Mouse (Mus musculus) left cerebral cortex, postnatal 14 days (tissue): ENCODE data around the gene Prkcg. TPM values are rescaled to one million over a fixed set of nuclear protein-coding genes. Genes with fewer than 3 reads are reported as not detected.

Experiments
- DNase-seq, 2 experiments: peaks; one replicate each; pipeline ENCODE4 v3.0.0; 2021 to 2022; ENCODE audit warnings: low spot score in 2 of 2, mixed read lengths in 1 of 2
- intact Hi-C: fragments of 180-260 bp; cut with DNase I; formaldehyde crosslinking; loops from one replicate; pipeline ENCODE4 v1.15.1; 2025
- total RNA-seq, 2 experiments: library from RNA; stranded (reverse); gene quantifications; 2 replicates each; pipeline ENCODE4 v1.2.3; 2021

Prkcg gene
- total RNA-seq, 2 experiments from 2014 or later: 352 to 363 TPM

DNA sequence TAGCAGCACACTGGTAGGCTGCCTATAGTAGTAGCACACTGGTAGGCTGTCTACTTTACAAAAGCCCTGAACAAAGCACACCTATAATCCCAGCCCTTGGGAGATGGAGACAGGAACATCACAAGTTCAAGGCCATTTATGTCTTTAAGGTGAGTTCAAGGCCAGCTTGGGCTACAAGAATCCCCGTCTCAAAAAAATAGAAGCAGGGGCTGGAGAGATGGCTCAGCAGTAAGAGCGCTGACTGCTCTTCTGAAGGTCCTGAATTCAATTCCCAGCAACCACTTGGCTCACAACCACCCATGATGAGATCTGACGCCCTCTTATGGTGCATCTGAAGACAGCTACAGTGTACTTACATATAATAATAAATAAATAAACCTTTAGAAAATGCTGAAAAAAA is 56.3 kb downstream of the Prkcg start:
- DNase-seq: no peak
- intact Hi-C loops: no loop called here

DNA sequence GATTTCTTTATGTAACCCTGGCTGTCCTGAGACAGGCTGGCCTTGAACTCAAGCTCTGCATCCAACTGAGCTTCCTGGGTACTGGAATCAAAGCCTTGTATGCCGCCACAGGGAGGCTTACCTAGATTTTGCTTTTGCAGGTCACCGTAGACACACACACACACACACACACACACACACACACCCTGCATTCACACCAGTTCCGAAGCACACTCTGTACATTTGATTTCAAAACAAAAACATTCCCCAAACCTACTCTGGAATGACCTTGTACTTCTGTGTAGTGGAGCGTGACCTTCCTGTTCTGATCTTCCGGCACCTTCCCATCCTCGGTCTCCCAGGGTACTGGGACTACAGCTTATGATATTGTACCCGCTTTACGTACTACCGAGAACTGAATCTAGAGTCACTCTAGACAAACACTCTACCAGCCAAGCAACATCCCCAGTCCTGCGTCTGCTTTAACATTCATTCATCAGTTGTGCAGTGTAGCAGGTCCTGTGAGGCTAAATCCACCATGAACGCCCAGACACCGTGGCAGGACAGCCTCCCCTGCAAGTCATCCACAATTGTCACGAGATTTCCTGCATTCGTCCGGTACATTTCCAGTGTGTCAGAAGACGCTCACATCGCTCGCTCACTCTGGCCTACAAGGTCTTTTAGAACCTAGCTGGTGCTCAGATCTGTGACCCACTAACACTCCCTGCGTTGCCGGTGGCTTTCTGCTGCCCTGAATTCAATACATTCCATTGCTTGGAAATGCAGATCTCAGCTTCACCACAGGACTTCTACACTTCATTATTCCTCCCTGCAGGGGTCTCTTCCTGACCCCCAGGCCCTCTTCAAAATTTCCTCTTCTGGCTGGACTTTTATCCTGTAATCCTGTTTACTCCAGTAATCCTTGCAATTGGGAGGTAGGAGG is 58.6 kb downstream of the Prkcg start:
- intact Hi-C loops: no loop called here
- DNase-seq: no peak

DNA sequence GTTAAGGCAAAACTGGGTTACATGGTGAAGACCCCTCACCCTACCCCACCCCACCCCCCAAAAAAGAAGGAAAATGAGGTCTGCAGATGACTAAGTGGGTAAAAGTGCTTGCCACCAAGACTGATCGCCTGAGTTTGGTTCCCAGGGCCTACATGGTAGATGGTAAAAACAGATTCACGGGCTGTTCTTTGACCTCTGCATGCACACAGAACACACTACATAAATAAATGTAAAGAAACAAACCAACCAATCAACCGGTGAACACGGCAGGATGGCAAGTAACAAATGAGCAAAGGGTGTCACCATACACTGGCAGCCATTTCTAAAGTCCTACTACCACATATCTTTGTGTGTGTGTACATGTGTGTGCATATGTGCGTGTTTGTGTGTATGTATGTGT is 59.3 kb downstream of the Prkcg start:
- DNase-seq: no peak

DNA sequence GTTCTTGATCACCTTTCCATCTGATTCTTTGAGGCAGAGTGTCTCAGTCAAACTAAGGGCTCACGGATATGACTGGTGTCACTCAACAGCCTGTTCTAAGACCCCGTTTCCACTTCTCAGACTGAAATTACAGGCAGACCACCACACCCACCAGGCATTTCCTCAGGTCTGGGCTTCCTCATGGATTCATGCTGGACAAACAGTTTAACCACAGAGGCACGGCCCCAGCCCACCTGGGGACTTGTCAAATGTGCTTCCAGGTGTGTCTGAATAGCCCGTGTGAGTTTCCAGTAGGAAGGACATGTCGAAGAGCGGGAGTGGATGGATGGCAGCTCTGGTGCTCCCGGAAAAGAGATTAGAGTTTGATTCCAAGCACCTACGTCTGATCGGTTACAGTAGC is 60.8 kb downstream of the Prkcg start:
- DNase-seq: no peak
- intact Hi-C loops: no loop called here

More for the DNA sequence above, 59.3 kb downstream of the Prkcg start:
- intact Hi-C loops: no loop called here

DNA sequence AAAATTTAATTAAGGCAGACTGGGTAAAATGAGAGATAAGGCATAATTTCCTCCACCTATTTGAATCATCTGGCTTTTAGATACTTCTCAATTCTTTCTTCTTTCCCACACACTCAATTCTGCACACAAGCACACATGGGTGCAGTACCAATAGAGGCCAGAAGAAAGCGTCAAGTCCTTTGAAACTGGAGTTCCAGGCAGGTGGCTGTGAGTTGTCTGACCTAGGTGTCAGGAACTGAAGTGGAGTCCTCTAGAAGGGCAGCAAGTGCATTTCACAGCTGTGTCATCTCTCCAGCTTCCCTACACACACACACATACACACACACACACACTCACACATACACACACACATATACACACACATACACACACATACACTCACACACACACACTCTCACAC is 62.6 kb downstream of the Prkcg start:
- no peak for DNase-seq
- intact Hi-C loops: no loop called here

DNA sequence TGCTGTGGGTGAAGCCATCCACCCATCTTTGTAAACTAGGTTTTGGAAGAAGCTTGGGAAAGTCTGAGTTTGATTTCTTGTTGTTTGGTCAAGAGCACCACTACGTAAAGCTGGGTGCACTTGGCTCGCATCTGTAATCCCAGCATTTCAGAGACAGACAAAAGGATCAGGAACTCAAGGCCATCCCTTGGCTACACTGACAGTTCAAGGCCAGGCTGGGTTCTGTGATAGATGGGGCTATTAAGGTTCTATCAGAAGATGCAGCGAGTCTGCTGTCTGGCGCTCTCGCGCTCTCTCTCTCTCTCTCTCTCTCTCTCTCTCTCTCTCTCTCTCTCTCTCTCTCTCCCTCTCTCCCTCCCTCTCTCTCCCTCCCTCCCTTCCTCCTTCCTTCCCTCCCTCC is 65.9 kb downstream of the Prkcg start:
- no peak for DNase-seq
- intact Hi-C loops: no loop called here

DNA sequence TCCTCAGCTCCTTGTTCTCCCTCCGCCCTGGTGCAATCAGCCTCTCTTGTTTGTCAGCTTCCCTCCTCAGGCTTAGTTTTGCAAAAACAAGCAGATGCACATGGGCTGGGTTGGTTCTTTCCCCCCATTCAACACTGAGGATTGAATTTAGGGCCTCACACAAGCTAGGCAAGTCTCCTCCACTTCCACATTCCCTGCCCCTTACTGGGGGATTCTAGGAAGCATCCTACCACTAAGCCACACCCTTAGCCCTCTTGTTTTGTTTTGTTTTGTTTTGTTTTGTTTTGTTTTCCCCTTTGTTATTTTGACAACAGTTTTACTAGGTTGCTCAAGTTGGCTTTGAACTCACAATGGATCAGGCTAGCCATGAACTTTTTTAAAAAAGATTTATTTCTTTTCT is 71.7 kb downstream of the Prkcg start:
- intact Hi-C loops: no loop called here
- DNase-seq: no peak

DNA sequence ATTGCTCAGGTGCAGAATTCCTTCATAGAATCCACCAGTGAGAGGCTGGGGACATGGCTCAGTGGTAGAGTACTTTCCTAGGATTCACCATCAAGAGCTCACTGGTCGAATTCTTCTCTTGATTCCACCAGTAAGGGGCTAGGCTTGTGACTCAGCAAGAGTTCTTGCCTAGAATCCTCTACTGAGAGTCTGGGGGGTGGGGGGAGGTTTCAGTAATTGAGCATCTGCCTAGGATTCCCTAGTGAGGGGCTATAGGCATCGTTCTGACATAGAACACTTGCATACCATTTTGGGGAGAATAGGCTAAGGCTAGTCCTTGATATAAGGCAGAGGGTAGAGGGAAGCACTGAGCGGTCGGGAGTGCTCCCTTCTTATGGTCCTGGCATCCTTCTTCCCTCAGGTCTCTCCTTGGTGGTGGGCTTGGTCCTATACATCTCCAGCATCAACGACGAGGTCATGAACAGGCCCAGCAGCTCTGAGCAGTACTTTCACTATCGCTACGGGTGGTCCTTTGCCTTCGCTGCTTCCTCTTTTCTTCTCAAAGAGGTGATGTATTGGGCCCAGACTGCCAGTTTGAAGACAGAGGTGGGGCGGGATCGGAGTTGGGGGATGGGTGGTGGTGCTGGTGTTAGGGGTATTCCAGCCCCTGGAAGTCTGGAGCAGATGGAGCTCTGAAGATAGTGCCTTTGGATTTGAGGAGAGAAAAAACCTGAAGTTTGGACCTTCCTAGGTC is 76.7 kb downstream of the Prkcg start:
- DNase-seq: no peak
- intact Hi-C loops: no loop called here

DNA sequence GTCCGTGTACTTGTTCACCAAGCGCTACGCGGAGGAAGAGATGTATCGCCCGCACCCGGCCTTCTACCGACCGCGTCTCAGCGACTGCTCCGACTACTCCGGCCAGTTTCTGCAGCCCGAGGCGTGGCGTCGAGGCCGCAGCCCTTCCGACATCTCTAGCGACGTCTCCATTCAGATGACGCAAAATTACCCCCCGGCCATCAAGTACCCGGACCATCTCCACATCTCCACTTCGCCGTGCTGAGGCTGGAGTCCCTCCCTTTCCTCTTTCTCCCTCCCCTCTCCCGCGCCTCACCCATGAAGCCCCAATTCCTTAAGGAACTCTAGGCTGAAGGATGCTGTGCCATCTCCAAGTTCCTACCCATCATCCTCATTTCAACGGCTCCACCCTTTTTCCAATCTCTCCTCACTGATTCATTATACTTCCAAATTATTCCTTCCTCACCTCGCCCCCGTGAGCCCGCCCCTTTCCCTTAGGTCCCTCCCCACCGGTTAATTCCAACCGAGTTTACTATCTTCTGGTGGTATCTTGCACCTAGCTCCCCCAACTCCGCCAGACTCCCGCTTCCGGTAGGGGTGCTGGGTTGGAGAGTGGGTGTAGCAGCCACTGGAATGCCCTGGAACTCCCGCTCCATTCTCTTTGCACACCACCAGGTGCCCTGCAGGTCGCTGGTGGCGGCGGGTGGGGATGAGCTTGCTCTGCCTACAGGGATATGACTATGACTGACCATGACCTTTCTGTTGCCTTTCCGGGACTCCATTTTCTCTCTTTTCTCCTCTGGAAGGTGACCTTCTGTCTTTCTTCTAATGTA is 77.9 kb downstream of the Prkcg start:
- intact Hi-C loops: no loop called here
- DNase-seq: no peak

DNA sequence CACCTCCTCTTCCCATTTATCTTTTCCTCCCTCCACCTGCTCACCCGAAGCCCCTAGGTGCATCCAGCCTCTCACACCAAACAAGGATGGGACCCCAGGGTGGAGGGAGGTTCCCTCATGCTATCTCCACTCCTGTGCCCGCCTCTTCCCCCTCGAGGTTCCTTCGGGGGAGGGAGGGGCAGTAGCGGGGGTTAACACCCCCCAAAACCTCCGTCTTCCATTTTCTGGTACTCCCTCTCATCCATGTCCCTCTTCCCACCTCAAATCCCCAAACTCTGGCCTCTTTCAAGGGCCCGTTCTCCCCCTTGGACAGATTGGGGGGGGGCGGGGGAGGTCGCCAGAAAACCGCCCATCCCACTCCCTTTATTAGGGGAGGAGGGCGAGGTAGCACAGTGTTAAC is 78.6 kb downstream of the Prkcg start:
- no peak for DNase-seq
- intact Hi-C loops: no loop called here

DNA sequence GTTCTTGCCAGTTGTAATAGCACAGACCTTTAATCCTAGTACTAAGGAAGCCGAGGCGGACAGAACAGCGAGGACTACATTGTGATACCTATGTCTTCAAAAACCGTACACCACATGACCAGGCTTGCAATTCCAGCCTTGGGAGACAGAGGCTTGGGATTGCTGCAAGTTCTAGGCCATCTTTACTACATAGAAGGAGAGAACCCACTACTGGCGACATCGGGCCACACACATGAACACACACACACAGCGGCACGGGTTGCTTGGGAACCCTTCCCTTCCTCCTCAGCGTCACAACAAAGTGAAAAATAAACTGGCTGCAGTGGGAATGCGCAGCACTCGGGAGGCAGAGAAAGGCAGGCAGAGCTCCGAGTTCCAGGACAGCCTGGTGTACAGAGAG is 79.3 kb downstream of the Prkcg start:
- intact Hi-C loops: no loop called here

DNA sequence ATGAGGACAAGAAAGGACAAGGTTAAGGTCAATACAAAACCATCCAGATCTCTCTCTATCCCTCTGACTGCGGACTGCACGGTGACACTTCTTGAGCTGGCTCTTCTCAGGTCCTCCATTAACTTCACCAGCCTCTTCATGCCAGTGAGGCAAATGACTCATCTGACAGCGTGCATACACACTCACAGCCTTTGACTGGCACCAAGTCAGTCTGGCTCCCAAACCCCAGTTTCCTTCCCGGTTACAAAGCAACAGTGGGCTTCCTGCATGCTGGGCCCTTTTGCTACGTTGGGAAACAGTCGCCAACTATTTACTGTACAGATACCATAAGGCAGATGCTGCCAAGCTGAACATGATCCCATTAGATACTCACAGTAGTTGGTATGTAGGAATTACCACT is 80.2 kb downstream of the Prkcg start:
- intact Hi-C loops: no loop called here
- no peak for DNase-seq

More for the DNA sequence above, 79.3 kb downstream of the Prkcg start:
- DNase-seq: peak in 1 of 2 experiments; percentile 61

DNA sequence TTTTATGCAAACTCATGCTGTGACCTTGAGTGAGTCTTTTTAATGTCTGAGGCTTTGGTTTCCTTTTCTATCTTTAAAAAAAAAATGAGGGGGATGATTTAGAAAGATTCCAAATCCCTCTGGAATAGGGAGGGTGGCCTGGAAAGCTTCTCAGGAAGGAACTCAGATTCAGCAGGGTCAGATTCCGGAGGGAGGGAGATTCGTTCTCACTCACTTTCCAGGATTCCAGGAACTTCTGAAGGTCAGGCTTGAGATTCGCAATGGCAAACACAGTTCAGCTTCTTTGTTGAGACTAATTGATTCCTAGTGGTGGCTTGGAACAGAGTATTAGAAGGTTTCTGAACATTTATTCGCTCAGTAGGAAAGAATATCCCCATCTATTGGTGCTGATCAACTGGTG is 81.4 kb downstream of the Prkcg start:
- DNase-seq: no peak
- intact Hi-C loops: no loop called here

DNA sequence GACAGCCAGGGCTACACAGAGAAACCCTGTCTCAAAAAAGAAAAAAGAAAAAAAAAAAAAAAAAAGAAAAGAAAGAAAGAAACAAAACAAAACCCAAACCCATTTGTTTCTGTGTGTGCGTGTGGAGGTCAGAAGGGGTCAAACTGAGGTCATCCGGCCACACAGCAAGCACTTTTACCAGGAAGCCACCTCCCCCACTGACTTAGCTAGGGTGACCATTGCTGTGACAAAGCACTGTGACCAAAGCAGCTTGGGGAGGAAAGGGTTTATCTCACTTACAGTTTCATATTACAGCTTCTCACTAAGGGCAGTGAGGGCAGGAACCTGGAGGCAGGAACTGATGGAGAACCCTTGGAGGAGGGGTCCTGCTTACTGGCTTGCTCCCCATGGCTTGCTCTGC is 83.4 kb downstream of the Prkcg start:
- DNase-seq: no peak
- intact Hi-C loops: no loop called here

DNA sequence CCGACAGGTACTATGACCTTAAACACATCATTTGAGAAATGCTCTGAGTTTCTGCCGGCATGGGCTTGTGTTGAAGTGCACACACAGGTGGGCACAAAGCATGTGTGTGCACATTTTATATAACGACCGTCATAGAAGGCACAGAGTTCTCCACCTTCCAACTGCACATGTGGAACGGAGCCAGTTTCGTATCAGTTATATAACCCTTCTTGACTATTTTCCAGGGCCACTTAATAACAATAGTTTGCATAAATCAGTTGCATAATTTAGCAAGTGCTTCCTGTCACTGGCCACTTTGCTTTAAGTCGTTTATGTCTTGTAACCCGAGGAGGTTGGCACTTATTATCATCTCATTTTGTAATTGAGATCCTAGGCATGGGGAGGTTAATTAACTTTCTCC is 84.8 kb downstream of the Prkcg start:
- intact Hi-C loops: no loop called here
- no peak for DNase-seq

DNA sequence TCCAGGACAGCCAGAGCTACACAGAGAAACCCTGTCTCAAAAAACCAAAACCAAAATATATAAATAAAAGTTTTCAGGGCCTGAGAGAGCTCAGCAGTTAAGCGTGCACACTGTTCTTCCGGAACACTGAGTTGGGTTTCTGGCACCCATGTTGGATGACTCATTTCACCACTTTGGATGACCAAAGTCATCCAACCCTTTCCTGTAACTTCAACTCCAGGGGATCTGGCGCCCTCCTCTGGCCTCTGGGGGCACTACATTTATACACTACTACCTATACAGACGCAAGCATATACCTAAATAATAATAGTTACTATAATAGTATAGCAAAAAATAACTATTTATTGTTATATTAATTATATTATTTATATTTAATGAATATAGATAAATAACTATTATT is 87.9 kb downstream of the Prkcg start:
- DNase-seq: peak; percentile 60 to 71
- intact Hi-C loops: no loop called here
